In genomic region chr7:83074399-83074970, GRCm38 (mm10) we compare ENCODE assay signal across 20 mouse cellular contexts.
DNase-seq lines count a peak whose midpoint lies in the region; ATAC-seq and TF ChIP-seq lines count a peak whose summit lies in the region.
"Had no signal": no experiment of that assay in that cellular context is flagged by ENCODE, and none has a peak within 500 bp of the region (broad histone marks: within the 10 kb centered on the region; RNA-seq: fewer than 3 reads in every experiment).

No protein-coding gene starts in this region.

- no peaks in the 10 kb centered on the region for H3K9me3 ChIP-seq in forebrain, embryonic 13.5 days (replicated peaks)
- H3K9me3 ChIP-seq in forebrain, embryonic 10.5 days, result no peaks in the 10 kb centered on the region
- H3K9me3 ChIP-seq in lung, embryonic 15.5 days, result no peaks in the 10 kb centered on the region
- no peaks in the 10 kb centered on the region for H3K9me3 ChIP-seq in lung, postnatal 0 days (ENCODE audit: low read length)
- H3K9me3 ChIP-seq: embryonic facial prominence, embryonic 12.5 days; heart, embryonic 15.5 days; limb, embryonic 15.5 days; midbrain, embryonic 10.5 days; stomach, embryonic 15.5 days had no signal

- H3K27me3 ChIP-seq in forebrain, embryonic 13.5 days, result no peaks in the 10 kb centered on the region
- peaks cover 18% of the 10 kb centered on the region; the same call in 1 of the 2 replicates for H3K27me3 ChIP-seq in forebrain, embryonic 10.5 days (ENCODE audit: poor library complexity, severe bottlenecking)
- no peaks in the 10 kb centered on the region; the same call in 1 of the 2 replicates for H3K27me3 ChIP-seq in lung, embryonic 15.5 days
- H3K27me3 ChIP-seq in lung, postnatal 0 days (replicated peaks; ENCODE audit: insufficient read depth, low read length), result no peaks in the 10 kb centered on the region
- no peaks in the 10 kb centered on the region for H3K27me3 ChIP-seq in myocyte (ENCODE audit: control insufficient read depth, insufficient read depth, insufficient read length)
- H3K27me3 ChIP-seq: embryonic facial prominence, embryonic 12.5 days; heart, embryonic 15.5 days; limb, embryonic 15.5 days; stomach, embryonic 15.5 days had no signal

- no peak for TF ChIP-seq EP300 in lung, postnatal 0 days (IDR thresholded peaks at IDR 0.05)

- H3K4me1 ChIP-seq in forebrain, embryonic 13.5 days, result peaks cover 17% of the 10 kb centered on the region
- peaks cover 27% of the 10 kb centered on the region for H3K4me1 ChIP-seq in forebrain, embryonic 10.5 days
- H3K4me1 ChIP-seq in lung, embryonic 15.5 days, result peaks cover 15% of the 10 kb centered on the region
- no peaks in the 10 kb centered on the region for H3K4me1 ChIP-seq in lung, postnatal 0 days (ENCODE audit: insufficient read depth, low read depth, low read length)

- no peak overlapping the region for H3K27ac ChIP-seq in forebrain, embryonic 13.5 days
- no peak overlapping the region for H3K27ac ChIP-seq in forebrain, embryonic 10.5 days
- H3K27ac ChIP-seq in lung, embryonic 15.5 days, result no peak overlapping the region
- H3K27ac ChIP-seq in lung, postnatal 0 days (ENCODE audit: low read length), result no peak overlapping the region
- H3K27ac ChIP-seq: embryonic facial prominence, embryonic 12.5 days; heart, embryonic 15.5 days; limb, embryonic 15.5 days; midbrain, embryonic 10.5 days; stomach, embryonic 15.5 days had no signal

- no peak overlapping the region for H3K4me2 ChIP-seq in forebrain, embryonic 13.5 days
- H3K4me2 ChIP-seq in lung, embryonic 15.5 days, result peak overlapping the region; percentile 37
- no peak overlapping the region for H3K4me2 ChIP-seq in lung, postnatal 0 days (replicated peaks; ENCODE audit: low read depth, low read length)
- H3K4me2 ChIP-seq in myocyte (ENCODE audit: low read depth), result peak overlapping the region; percentile 44
- H3K4me2 ChIP-seq: embryonic facial prominence, embryonic 12.5 days; heart, embryonic 15.5 days; limb, embryonic 15.5 days; stomach, embryonic 15.5 days had no signal

- no peak for DNase-seq in forebrain, embryonic 10.5 days (ENCODE audit: extremely low spot score, low spot score)
- no peak for DNase-seq in lung, postnatal 0 days (ENCODE audit: low spot score)
- DNase-seq in layer of hippocampus, adult 18-20 months (ENCODE audit: low spot score in 2 of 2), result peak; percentile 48 to 74
- DNase-seq in frontal cortex, postnatal 14 days (ENCODE audit: low spot score in 2 of 2), result no peak
- no peak for DNase-seq in gastrocnemius, adult 18-20 months (ENCODE audit: low spot score)
- DNase-seq: cerebellum, adult 11 months; kidney, adult 2 months; lung, adult 18-20 months; right cerebral cortex, adult 18-20 months; spleen, adult 18-20 months; thymus, postnatal 14 days had no signal

- H3K4me3 ChIP-seq in forebrain, embryonic 13.5 days, result no peak overlapping the region
- no peak overlapping the region for H3K4me3 ChIP-seq in forebrain, embryonic 10.5 days
- no peak overlapping the region for H3K4me3 ChIP-seq in lung, embryonic 15.5 days
- H3K4me3 ChIP-seq in lung, postnatal 0 days (ENCODE audit: low read depth, low read length), result no peak overlapping the region
- H3K4me3 ChIP-seq in myocyte, result no peak overlapping the region
- H3K4me3 ChIP-seq: embryonic facial prominence, embryonic 12.5 days; heart, embryonic 15.5 days; limb, embryonic 15.5 days; midbrain, embryonic 10.5 days; stomach, embryonic 15.5 days had no signal

- H3K36me3 ChIP-seq in forebrain, embryonic 13.5 days (ENCODE audit: poor library complexity, severe bottlenecking), result no peaks in the 10 kb centered on the region
- H3K36me3 ChIP-seq in forebrain, embryonic 10.5 days (replicated peaks), result no peaks in the 10 kb centered on the region
- no peaks in the 10 kb centered on the region for H3K36me3 ChIP-seq in lung, embryonic 15.5 days
- no peaks in the 10 kb centered on the region for H3K36me3 ChIP-seq in lung, postnatal 0 days (ENCODE audit: insufficient read depth, low read length)
- H3K36me3 ChIP-seq in myocyte (ENCODE audit: control insufficient read depth, insufficient read depth), result no peaks in the 10 kb centered on the region
- H3K36me3 ChIP-seq: embryonic facial prominence, embryonic 12.5 days; heart, embryonic 15.5 days; limb, embryonic 15.5 days; midbrain, embryonic 10.5 days; stomach, embryonic 15.5 days had no signal

- H3K9ac ChIP-seq in forebrain, embryonic 13.5 days, result no peak overlapping the region
- no peak overlapping the region for H3K9ac ChIP-seq in lung, embryonic 15.5 days
- no peak overlapping the region for H3K9ac ChIP-seq in lung, postnatal 0 days (replicated peaks; ENCODE audit: low read depth)
- H3K9ac ChIP-seq: embryonic facial prominence, embryonic 12.5 days; heart, embryonic 15.5 days; limb, embryonic 15.5 days; stomach, embryonic 15.5 days had no signal

- 59% methylated on average over 15 of the region's 15 CpGs for WGBS in forebrain, embryonic 13.5 days
- 92% methylated on average over 15 of the region's 15 CpGs for WGBS in forebrain, embryonic 10.5 days
- 51% methylated on average over 15 of the region's 15 CpGs for WGBS in lung, embryonic 15.5 days
- WGBS in lung, postnatal 0 days, result 66% methylated on average over 15 of the region's 15 CpGs

- no peak overlapping the region for H3ac ChIP-seq in myocyte (ENCODE audit: control insufficient read depth, insufficient read length)

- ATAC-seq in forebrain, embryonic 13.5 days, result peak; percentile 86
- ATAC-seq in lung, embryonic 15.5 days (ENCODE audit: borderline replicate concordance, extremely low read depth, low FRiP score, low TSS enrichment), result no peak
- no peak for ATAC-seq in lung, postnatal 0 days
- ATAC-seq: Patski had no signal

- TF ChIP-seq POLR2A in myocyte (IDR thresholded peaks at IDR 0.05; ENCODE audit: insufficient read length, low read depth), result no peak

- no peaks in the 10 kb centered on the region for H3K79me2 ChIP-seq in myocyte (ENCODE audit: control insufficient read depth, insufficient read depth)

- TF ChIP-seq CTCF in lung, postnatal 0 days (IDR thresholded peaks at IDR 0.05), result no peak

TF ChIP-seq in myocyte, 11 proteins besides CTCF, POLR2A, EP300 and RAD21:
- TF ChIP-seq POLR2AphosphoS2 (IDR thresholded peaks at IDR 0.05; ENCODE audit: insufficient read length, low read depth) (no peak), REST (IDR thresholded peaks at IDR 0.05; ENCODE audit: insufficient read depth, insufficient read length) (no peak), E2F4 (IDR thresholded peaks at IDR 0.05; ENCODE audit: insufficient read depth) (no peak), TCF12 (IDR thresholded peaks at IDR 0.05; ENCODE audit: insufficient read depth, poor library complexity, severe bottlenecking) (no peak), USF1 (IDR thresholded peaks at IDR 0.05; ENCODE audit: low read depth) (no peak)

Comparison
In these comparisons a context has a peak if more than half of its experiments do, and no peak if none do; other contexts are left out.
1. H3K4me2 ChIP-seq: peak in lung, embryonic 15.5 days (single experiment) and myocyte (single experiment); none in forebrain, embryonic 13.5 days (single experiment) and lung, postnatal 0 days (single experiment).
2. DNase-seq: peak in layer of hippocampus, adult 18-20 months (2 of 2); none in forebrain, embryonic 10.5 days (single experiment), lung, postnatal 0 days (single experiment), frontal cortex, postnatal 14 days (0 of 2) and gastrocnemius, adult 18-20 months (single experiment).